Mouse (Mus musculus) MEL (cell line): ENCODE data around the gene Slc25a41. TPM values are rescaled to one million over a fixed set of nuclear protein-coding genes. Genes with fewer than 3 reads are reported as not detected.

Experiments
- DNase-seq: peaks from one replicate; pipeline ENCODE4 v3.0.0; 2011; ENCODE audit warnings: low read depth, low spot score
- H3K27ac ChIP-seq: 2 replicates; pipeline ENCODE4 v1.5.1; 2012; ENCODE audit warnings: low read depth, mild to moderate bottlenecking, control low read depth, low read length, moderate library complexity; ENCODE audit not compliant: control insufficient read depth
- H3K27me3 ChIP-seq, 2 experiments: fragments of 150-350 bp in 1 of 2; sonication (generic) in 1 of 2; 2 replicates each; pipeline ENCODE4 v1.6.1; 2012; ENCODE audit warnings: low read length in 2 of 2, mild to moderate bottlenecking in 2 of 2, improper control_type of control experiment in 1 of 2, moderate library complexity in 1 of 2; ENCODE audit not compliant: insufficient read depth in 2 of 2, control insufficient read depth in 1 of 2
- H3K36me3 ChIP-seq, 2 experiments: 2 replicates each; pipeline ENCODE4 v1.6.1; 2012 to 2014; ENCODE audit warnings: low read length in 2 of 2, improper control_type of control experiment in 1 of 2, inconsistent platforms in 1 of 2, mild to moderate bottlenecking in 1 of 2; ENCODE audit not compliant: insufficient read depth in 2 of 2, control insufficient read depth in 1 of 2
- H3K4me1 ChIP-seq, 2 experiments: fragments of 150-350 bp in 1 of 2; sonication (generic) in 1 of 2; 2 replicates each; pipeline ENCODE4 v1.6.1; 2012; ENCODE audit warnings: low read length in 2 of 2, improper control_type of control experiment in 1 of 2, mild to moderate bottlenecking in 1 of 2; ENCODE audit not compliant: insufficient read depth in 2 of 2, control insufficient read depth in 1 of 2
- H3K4me3 ChIP-seq, 2 experiments: fragments of 150-350 bp in 1 of 2; sonication (generic) in 1 of 2; 2 replicates each; pipeline ENCODE4 v1.5.1; 2012; ENCODE audit warnings: low read depth in 2 of 2, low read length in 2 of 2, mild to moderate bottlenecking in 2 of 2, moderate library complexity in 2 of 2, control low read depth in 1 of 2, improper control_type of control experiment in 1 of 2; ENCODE audit not compliant: control insufficient read depth in 1 of 2, insufficient read depth in 1 of 2
- H3K79me2 ChIP-seq: 2 replicates; pipeline ENCODE4 v1.6.1; 2012; ENCODE audit warnings: mild to moderate bottlenecking, low read length, moderate library complexity; ENCODE audit not compliant: control insufficient read depth, poor library complexity, insufficient read depth
- H3K9ac ChIP-seq: 2 replicates; pipeline ENCODE4 v1.6.1; 2012; ENCODE audit warnings: low read depth, mild to moderate bottlenecking, control low read depth, low read length, moderate library complexity; ENCODE audit not compliant: control insufficient read depth, poor library complexity, severe bottlenecking
- H3K9me3 ChIP-seq: fragments of 150-350 bp; sonication (generic); replicated peaks from 2 replicates; pipeline ENCODE4 v1.6.1; 2012; ENCODE audit warnings: mild to moderate bottlenecking, low read length, improper control_type of control experiment, moderate library complexity; ENCODE audit not compliant: insufficient read depth
- CHD1 ChIP-seq: IDR thresholded peaks from 2 replicates; pipeline ENCODE4 v1.6.1; 2012; ENCODE audit warnings: low read depth, mild to moderate bottlenecking, inconsistent platforms, low read length, improper control_type of control experiment
- CTCF ChIP-seq, 3 experiments: IDR thresholded peaks in 2 of 3; conservative IDR thresholded peaks in 1 of 3; 2 replicates each; pipeline ENCODE4 v1.5.1; 2011 to 2012; ENCODE audit warnings: low read length in 3 of 3, low read depth in 2 of 3, mild to moderate bottlenecking in 2 of 3, improper control_type of control experiment in 1 of 3, inconsistent platforms in 1 of 3, mixed read lengths in 1 of 3, moderate library complexity in 1 of 3; ENCODE audit not compliant: control insufficient read depth in 1 of 3, insufficient read depth in 1 of 3, poor library complexity in 1 of 3, severe bottlenecking in 1 of 3
- GATA1 ChIP-seq: IDR thresholded peaks from 2 replicates; pipeline ENCODE4 v1.6.1; 2011; ENCODE audit warnings: low read depth, low read length, improper control_type of control experiment
- HCFC1 ChIP-seq: IDR thresholded peaks from 2 replicates; pipeline ENCODE4 v1.6.1; 2012; ENCODE audit warnings: low read depth, mild to moderate bottlenecking, inconsistent platforms, low read length, improper control_type of control experiment, moderate library complexity
- KAT2A ChIP-seq: conservative IDR thresholded peaks from 2 replicates; pipeline ENCODE4 v1.6.1; 2012; ENCODE audit warnings: low read depth, low read length, improper control_type of control experiment, inconsistent platforms
- MAX ChIP-seq: IDR thresholded peaks from 2 replicates; pipeline ENCODE4 v1.6.1; 2011; ENCODE audit warnings: low read length, improper control_type of control experiment
- MAZ ChIP-seq: IDR thresholded peaks from 2 replicates; pipeline ENCODE4 v1.6.1; 2012; ENCODE audit warnings: low read depth, mild to moderate bottlenecking, inconsistent platforms, low read length, improper control_type of control experiment
- MXI1 ChIP-seq: IDR thresholded peaks from 2 replicates; pipeline ENCODE4 v1.6.1; 2011; ENCODE audit warnings: mild to moderate bottlenecking, low read depth, low read length, improper control_type of control experiment
- MYB ChIP-seq: IDR thresholded peaks from 2 replicates; pipeline ENCODE4 v1.6.1; 2011; ENCODE audit warnings: mild to moderate bottlenecking, low read depth, low read length, improper control_type of control experiment
- MYC ChIP-seq: IDR thresholded peaks from 2 replicates; pipeline ENCODE4 v1.6.1; 2011; ENCODE audit warnings: low read depth, mild to moderate bottlenecking, low read length, improper control_type of control experiment, moderate library complexity
- NELFE ChIP-seq: IDR thresholded peaks from 2 replicates; pipeline ENCODE4 v1.6.1; 2011; ENCODE audit warnings: low read depth, low read length, improper control_type of control experiment
- NRF1 ChIP-seq: IDR thresholded peaks from 2 replicates; pipeline ENCODE4 v1.6.1; 2014; ENCODE audit warnings: low read depth, mild to moderate bottlenecking, inconsistent platforms, low read length, improper control_type of control experiment, moderate library complexity; ENCODE audit not compliant: poor library complexity, insufficient read depth, severe bottlenecking
- POLR2A ChIP-seq, 2 experiments: IDR thresholded peaks; 2 replicates each; pipeline ENCODE4 v1.6.1; 2011 to 2012; ENCODE audit warnings: low read length in 2 of 2, mild to moderate bottlenecking in 2 of 2, control low read depth in 1 of 2, improper control_type of control experiment in 1 of 2, low read depth in 1 of 2, moderate library complexity in 1 of 2; ENCODE audit not compliant: control insufficient read depth in 1 of 2, insufficient read depth in 1 of 2, poor library complexity in 1 of 2
- RAD21 ChIP-seq: IDR thresholded peaks from 2 replicates; pipeline ENCODE4 v1.6.1; 2011; ENCODE audit warnings: mild to moderate bottlenecking, low read depth, low read length, improper control_type of control experiment
- SIN3A ChIP-seq: IDR thresholded peaks from 2 replicates; pipeline ENCODE4 v1.6.1; 2012; ENCODE audit warnings: low read length, improper control_type of control experiment, inconsistent platforms
- SMC3 ChIP-seq: IDR thresholded peaks from 2 replicates; pipeline ENCODE4 v1.6.1; 2011; ENCODE audit warnings: low read depth, low read length, improper control_type of control experiment
- TAL1 ChIP-seq: IDR thresholded peaks from 2 replicates; pipeline ENCODE4 v1.6.1; 2012; ENCODE audit warnings: mild to moderate bottlenecking, inconsistent platforms, low read length, moderate library complexity, mixed read lengths
- TBP ChIP-seq: IDR thresholded peaks from 2 replicates; pipeline ENCODE4 v1.8.0; 2011; ENCODE audit warnings: low read depth, low read length, improper control_type of control experiment
- TCF12 ChIP-seq: IDR thresholded peaks from 2 replicates; pipeline ENCODE4 v1.6.1; 2014; ENCODE audit warnings: low read depth, mild to moderate bottlenecking, inconsistent platforms, low read length, improper control_type of control experiment, moderate library complexity
- USF2 ChIP-seq, 2 experiments: IDR thresholded peaks; 2 replicates each; pipeline ENCODE4 v1.6.1; 2011 to 2012; ENCODE audit warnings: improper control_type of control experiment in 2 of 2, low read length in 2 of 2, borderline replicate concordance in 1 of 2, inconsistent platforms in 1 of 2, low read depth in 1 of 2, mild to moderate bottlenecking in 1 of 2; ENCODE audit not compliant: insufficient read depth in 1 of 2
- ZC3H11A ChIP-seq: IDR thresholded peaks from 2 replicates; pipeline ENCODE4 v1.6.1; 2012; ENCODE audit warnings: low read depth, mild to moderate bottlenecking, inconsistent platforms, low read length, improper control_type of control experiment
- ZMIZ1 ChIP-seq: IDR thresholded peaks from 2 replicates; pipeline ENCODE4 v1.6.1; 2012; ENCODE audit warnings: low read depth, mild to moderate bottlenecking, inconsistent platforms, low read length, improper control_type of control experiment, moderate library complexity
- polyA plus RNA-seq, 2 experiments: library from polyadenylated mRNA; stranded (reverse) in 1 of 2; unstranded in 1 of 2; fragments of >175 nt in 1 of 2; fragments of >200 nt in 1 of 2; gene quantifications; 2 replicates each; pipeline versions ENCODE4 v1.2.1 to v1.2.4; 2012; ENCODE audit warnings: low replicate concordance in 2 of 2, low read depth in 1 of 2; ENCODE audit not compliant: insufficient read length in 2 of 2, insufficient read depth in 1 of 2, missing spikeins in 1 of 2
- total RNA-seq: library from RNA; depleted of rRNA; stranded (reverse); fragments of 300-350 nt; gene quantifications from 2 replicates; pipeline ENCODE4 v1.2.3, GENCODE M21; 2012

Gene Slc25a41
- total and polyA plus RNA-seq, 3 experiments = 0.08 to 0.15 TPM; not detected in 1

DNA sequence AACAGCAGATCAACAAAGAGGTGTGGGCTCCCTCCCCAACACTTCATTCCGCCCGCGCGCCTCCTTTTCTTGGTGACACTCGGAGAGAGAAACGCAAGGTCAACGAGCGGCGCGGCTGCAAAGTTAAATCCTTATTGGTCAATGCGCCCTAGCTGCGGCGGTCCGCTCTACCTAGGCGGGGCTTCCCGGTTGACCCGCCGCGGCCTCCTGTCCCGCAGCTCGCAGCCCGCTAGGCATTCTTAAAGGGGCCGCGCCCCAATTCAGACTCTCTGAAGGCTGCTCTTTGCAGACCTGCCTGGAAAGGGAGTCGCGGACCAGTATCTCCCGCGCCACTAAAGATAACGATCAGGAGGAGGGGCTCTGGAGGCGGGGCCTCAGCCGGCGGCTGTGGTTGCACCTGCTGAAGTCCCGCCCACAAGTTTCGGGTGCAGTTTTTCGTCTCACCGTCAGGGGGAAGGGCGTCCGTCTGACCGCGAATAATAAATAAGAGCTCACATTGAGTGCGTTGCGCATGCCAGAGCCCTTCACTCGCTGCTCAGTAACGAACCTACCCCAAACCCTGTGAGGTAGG lies 18.9 kb upstream of the Slc25a41 start:
- TF ChIP-seq RAD21 (peak; percentile 62), CHD1 (0 out of 2 replicates have a peak, but pooled peaks have one; percentile 3), ZMIZ1 (no peak), HCFC1 (peak; percentile 72), TCF12 (no peak), MYC (no peak), SMC3 (peak; percentile 69), SIN3A (peak; percentile 89), GATA1 (peak; percentile 89), NRF1 (peak; percentile 80), ZC3H11A (peak; percentile 44), CTCF (IDR thresholded peaks at IDR 0.05 in 2 of 3, conservative IDR thresholded peaks at IDR 0.05 in 1 of 3; ENCODE audit: control insufficient read depth in 1 of 3, insufficient read depth in 1 of 3, low read depth in 2 of 3, low read length in 3 of 3, poor library complexity in 1 of 3, severe bottlenecking in 1 of 3) (peak; percentile 54 to 68 (median 57)), MXI1 (peak; percentile 28; the same call in 1 of the 2 replicates), KAT2A (no peak), TBP (0 out of 2 replicates have a peak, but pooled peaks have one; percentile 17)
- TF ChIP-seq, all 39 proteins: peak for 11

GRCm38 (mm10) chr17:57059486-57059977 lies 18.1 kb upstream of the Slc25a41 start, which contains the start of gene Slc25a23:
Gene Slc25a23 (minus strand): TSS chr17:57059863.
- Histone ChIP-seq H3K27me3 (no peaks in the 10 kb centered on the region), H3K9ac (peak within 1 kb of the TSS; percentile 90), H3K4me3 (peak within 1 kb of the TSS; percentile 51 to 67), H3K9me3 (no peaks in the 10 kb centered on the region), H3K27ac (peak within 1 kb of the TSS; percentile 67), H3K36me3 (peaks cover 0 to 8% of the 10 kb centered on the region in 2 experiments; a peak in 1 of 4 replicates), H3K79me2 (peaks cover 6% of the 10 kb centered on the region), H3K4me1 (peaks cover 2 to 18% of the 10 kb centered on the region in 2 experiments; a peak in 3 of 4 replicates)
- peak; percentile 88 for DNase-seq
- TF ChIP-seq MYC (0 out of 2 replicates have a peak, but pooled peaks have one; percentile 24), TAL1 (no peak), MAX (peak; percentile 60; the same call in 1 of the 2 replicates), MYB (no peak), SMC3 (no peak), POLR2A (IDR thresholded peaks at IDR 0.05; ENCODE audit: control insufficient read depth in 1 of 2, insufficient read depth in 1 of 2, low read depth in 1 of 2, low read length in 2 of 2, poor library complexity in 1 of 2) (peak in 1 of 2 experiments; percentile 65; a peak in 3 of 4 replicates), USF2 (IDR thresholded peaks at IDR 0.05; ENCODE audit: borderline replicate concordance in 1 of 2, insufficient read depth in 1 of 2, low read depth in 1 of 2, low read length in 2 of 2) (no peak), NELFE (peak; percentile 50; the same call in 1 of the 2 replicates), ZMIZ1 (no peak), NRF1 (no peak), MAZ (peak; percentile 22; the same call in 1 of the 2 replicates)

More for the DNA sequence above, 18.9 kb upstream of the Slc25a41 start:
- peak overlapping the region; percentile 67 for H3K27ac ChIP-seq
- peak; percentile 98 for DNase-seq
- H3K36me3 ChIP-seq = peaks cover 0 to 8% of the 10 kb centered on the region in 2 experiments; a peak in 1 of 4 replicates
- H3K9ac ChIP-seq = peak overlapping the region; percentile 90
- no peaks in the 10 kb centered on the region for H3K9me3 ChIP-seq
- H3K4me3 ChIP-seq = peak overlapping the region; percentile 51 to 67
- H3K79me2 ChIP-seq = peaks cover 6% of the 10 kb centered on the region
- H3K4me1 ChIP-seq = peaks cover 2 to 18% of the 10 kb centered on the region in 2 experiments; a peak in 3 of 4 replicates
- no peaks in the 10 kb centered on the region for H3K27me3 ChIP-seq
